Mouse (Mus musculus) right cerebral cortex, postnatal 25 days (tissue): ENCODE results near the gene Ankrd44.

ENCODE experiments used
- DNase-seq: peaks from one replicate; pipeline ENCODE4 v3.0.0; 2022

Gene Ankrd44

GRCm38 (mm10) chr1:54842765-54843461 lies 83.3 kb downstream of the Ankrd44 start:
- no peak for DNase-seq

GRCm38 (mm10) chr1:54841788-54842187 lies 84.4 kb downstream of the Ankrd44 start:
- DNase-seq, result no peak

GRCm38 (mm10) chr1:54840040-54840439 lies 86.1 kb downstream of the Ankrd44 start:
- DNase-seq, result no peak

DNA sequence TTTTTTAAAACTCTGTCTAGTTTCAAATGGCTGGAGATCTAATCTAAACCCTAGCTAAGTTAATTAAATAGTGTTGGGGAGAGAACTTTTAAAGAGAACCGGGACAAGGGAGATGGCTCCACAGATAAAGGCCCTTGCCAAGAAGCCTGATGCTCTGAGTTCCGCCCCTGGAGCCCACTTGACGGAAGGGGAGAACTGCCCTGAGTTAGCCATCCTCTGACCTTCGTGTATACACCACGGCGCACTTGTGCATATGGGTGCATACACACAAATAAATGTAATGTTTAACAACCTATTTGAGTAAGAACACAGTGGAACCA lies 87.7 kb downstream of the Ankrd44 start:
- no peak for DNase-seq

- DNase-seq, result no peak
Measured at GRCm38 (mm10) chr1:54837721-54838485, 88.3 kb downstream of the Ankrd44 start.

GRCm38 (mm10) chr1:54835661-54836205 lies 90.5 kb downstream of the Ankrd44 start:
- DNase-seq, result no peak

DNA sequence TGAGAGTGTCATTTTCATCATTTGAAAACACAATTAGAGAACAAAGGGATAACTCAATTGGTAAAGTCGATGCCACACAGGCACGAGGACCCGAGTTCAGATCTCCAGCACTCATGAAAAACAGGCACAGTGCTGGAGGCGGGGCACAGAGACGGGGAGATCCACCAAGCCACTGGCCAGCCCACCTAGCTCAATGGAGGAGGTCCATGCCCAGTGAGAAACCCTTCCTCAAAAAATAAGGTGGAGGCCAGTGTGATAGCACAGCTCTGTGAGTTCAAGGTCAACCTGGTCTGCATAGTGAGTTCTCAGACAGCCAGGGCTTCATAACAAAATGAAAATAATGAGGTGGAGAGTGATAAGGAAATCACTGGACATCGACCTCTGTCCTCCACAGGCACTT lies 93.0 kb downstream of the Ankrd44 start:
- no peak for DNase-seq

DNA sequence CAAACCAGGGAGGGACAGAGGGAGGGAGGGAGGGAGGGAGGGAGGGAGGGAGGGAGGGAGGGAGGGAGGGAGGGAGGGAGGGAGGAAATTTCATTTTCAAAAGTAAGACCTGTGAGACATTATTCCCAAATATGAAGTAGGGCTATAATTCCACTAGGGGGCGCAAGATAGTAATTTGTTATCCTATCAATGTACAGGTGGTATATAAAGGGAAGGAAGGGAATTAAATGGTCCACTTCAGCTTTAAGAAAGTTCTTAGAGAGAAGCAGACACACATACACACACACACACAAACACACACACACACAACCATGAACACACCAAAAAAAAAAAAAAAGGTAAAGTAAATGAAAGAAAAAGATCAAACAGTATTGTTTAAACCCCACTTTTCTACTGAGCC lies 93.4 kb downstream of the Ankrd44 start:
- no peak for DNase-seq

DNA sequence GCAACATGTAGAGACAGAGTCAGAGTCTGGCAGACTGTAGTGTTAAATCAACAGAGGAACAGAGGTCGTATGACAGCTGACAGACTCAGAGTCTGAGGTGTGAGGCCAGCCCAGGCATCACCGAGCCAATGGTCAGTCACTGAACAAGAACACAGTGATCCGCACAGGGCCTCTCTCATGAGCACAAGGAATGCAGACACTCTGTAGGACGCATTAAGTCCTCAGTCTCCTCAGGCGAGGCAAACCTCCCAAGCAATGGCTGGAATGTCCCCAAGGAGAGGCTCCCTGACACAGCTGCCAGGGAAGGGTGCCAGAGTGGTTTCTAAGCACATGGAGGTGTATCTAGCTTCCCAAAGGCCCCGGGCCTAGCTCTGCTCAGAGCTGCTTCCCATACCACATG lies 96.0 kb downstream of the Ankrd44 start:
- no peak for DNase-seq

GRCm38 (mm10) chr1:54829681-54830213 lies 96.4 kb downstream of the Ankrd44 start:
- DNase-seq, result no peak

DNA sequence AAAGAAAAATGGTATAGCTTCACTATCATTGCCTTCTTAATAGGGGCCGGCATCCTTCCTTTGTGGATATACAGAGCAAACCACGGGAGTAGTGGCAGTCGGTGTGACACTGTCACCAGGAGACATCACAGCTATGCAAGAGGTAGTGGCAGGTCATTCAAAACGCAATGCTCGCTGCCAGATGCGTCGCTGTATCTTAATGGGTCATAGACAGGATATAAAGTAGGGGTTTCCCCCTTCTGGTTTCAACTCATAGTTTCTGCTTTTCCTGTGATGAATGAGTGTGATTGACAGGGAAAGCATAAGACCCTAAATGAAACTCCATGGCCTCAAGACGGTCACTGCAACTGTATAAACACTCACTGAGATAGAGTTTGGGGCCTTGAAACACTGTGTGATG lies 98.4 kb downstream of the Ankrd44 start:
- DNase-seq, result no peak

- DNase-seq, result no peak
Measured at GRCm38 (mm10) chr1:54827351-54827750, 98.8 kb downstream of the Ankrd44 start.

- DNase-seq, result no peak
Measured at GRCm38 (mm10) chr1:54826426-54826986, 99.7 kb downstream of the Ankrd44 start.

DNA sequence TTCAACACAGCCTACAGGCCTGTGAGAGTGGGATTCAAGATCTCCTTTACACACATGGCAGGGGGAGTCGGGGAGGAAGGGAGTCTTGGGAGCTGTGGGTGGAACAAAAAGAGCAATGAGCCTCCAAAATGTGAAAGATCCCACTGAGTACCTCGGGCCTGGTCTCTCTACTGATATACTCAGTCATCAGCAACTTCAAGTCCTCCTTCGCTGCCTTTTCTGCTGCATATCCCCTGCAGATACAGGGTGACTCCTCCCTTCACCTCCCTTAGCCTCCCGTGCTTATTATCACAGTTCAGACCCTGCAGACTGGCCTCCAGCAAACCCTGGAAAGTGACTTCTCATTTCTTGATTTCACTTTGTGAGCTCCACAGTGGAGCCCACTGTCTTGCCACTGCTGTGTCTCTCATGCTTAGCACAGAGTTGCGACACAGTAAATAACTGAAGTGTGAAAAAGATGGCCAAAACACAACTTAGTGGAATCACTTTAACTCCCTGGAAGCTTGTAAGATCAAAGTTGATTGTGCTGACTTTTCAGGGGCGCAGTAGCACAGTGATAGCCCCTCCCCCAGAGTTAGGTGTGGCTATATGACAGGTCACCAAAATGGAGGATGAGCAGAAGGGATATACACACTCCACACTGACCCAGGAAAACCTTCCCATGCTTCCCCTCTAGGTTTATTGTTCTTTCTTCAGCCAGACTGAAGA lies 100.3 kb downstream of the Ankrd44 start:
- DNase-seq, result no peak

DNA sequence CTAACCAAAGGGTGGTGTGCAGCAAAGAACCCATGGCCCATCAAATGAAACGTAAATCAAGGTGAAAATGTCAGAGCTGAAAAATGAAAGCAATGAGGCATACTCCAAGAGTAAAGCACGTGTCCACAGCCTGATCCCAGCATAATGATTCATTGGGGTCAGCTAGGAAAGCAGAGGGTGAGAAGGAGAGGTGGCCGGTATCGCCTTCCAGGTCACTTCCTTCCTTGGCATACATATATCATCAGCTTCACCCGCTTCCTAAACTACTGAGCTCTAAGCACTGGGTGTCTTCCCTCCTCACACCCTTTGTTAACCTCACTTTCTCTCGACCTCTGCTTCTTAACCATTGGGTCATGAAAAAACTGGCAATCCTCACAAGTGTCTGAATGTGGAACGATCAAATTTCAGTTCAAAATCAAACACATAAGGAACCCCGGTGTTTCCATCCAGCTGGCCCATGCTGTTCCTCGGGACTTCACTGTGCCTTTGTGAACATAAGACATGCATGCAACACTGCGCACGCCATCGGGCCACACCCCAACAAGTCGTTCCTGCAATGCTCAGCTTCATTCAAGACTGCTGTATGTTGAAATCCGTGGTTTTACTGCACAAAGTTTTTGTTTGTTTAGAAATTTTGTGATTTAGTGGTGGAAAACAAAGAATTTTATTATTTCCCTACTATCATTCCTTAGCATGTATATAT lies 101.9 kb downstream of the Ankrd44 start:
- DNase-seq, result no peak

DNA sequence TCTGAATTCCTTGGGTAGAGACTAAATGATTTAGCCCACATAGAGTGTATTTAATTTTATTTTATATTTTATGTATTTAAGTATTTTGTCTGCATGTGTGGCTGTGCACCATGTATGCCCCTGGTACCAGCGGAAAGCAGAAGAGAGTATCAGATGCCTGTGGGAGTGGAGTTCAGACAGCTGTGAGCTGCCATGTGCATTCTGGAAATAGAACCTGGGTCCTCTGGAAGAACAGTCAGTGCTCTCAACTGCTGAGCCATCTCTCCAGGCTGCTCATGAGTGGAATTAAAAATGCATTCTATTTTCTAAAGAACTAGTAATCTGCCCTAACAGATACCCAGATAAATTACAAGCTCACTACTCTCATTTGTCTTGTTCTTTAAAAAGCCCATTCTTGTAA lies 104.4 kb downstream of the Ankrd44 start:
- DNase-seq, result no peak

- DNase-seq, result no peak
Measured at GRCm38 (mm10) chr1:54815206-54815855, 110.9 kb downstream of the Ankrd44 start.

GRCm38 (mm10) chr1:54809811-54810549 lies 116.2 kb downstream of the Ankrd44 start:
- DNase-seq, result no peak

DNA sequence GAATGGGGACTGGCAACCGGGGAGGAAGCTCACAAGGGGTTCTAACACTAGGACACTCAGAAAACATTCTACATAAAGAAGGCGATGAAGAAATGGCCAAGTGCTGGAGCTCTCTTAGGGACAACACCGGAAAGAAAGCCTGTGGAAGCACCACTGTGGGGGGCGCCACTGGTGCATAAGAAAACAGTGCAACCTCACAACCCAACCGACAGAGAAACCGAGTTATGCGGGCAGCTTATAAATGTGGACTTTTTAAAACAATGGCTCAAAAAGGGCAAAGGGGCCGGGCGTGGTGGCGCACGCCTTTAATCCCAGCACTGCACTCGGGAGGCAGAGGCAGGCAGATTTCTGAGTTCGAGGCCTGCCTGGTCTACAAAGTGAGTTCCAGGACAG lies 117.1 kb downstream of the Ankrd44 start:
- DNase-seq, result no peak

GRCm38 (mm10) chr1:54808401-54809097 lies 117.6 kb downstream of the Ankrd44 start:
- DNase-seq, result no peak

DNA sequence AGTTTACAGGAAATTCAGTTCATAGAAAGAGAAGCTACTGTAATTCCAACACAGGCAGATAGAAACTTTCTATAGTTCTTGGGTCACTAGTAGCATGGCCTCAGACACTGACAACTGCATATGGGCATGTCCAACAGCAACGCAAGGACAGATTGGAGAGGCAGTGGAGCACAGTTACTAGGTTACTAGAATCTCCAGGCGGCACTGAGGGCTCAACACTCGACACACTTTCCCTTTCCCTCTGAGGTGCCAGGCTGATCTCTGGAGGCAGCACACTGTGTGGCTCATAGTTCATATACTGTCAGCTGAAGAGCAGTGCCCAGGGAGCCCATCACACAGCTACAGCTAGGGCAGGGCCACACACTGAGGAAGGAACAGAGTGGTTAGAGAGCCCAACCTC lies 118.4 kb downstream of the Ankrd44 start:
- no peak for DNase-seq
